Mouse (Mus musculus) stomach, postnatal 0 days (tissue): ENCODE measurements around the gene Zbtb42.

Source experiments
- CTCF ChIP-seq: IDR thresholded peaks from 2 replicates; pipeline ENCODE4 v1.5.1; 2016; ENCODE audit warnings: antibody characterized with exemption, low read depth, mild to moderate bottlenecking, moderate library complexity
- EP300 ChIP-seq: optimal IDR thresholded peaks from 2 replicates; pipeline ENCODE3; 2016; ENCODE audit warnings: antibody characterized with exemption

DNA sequence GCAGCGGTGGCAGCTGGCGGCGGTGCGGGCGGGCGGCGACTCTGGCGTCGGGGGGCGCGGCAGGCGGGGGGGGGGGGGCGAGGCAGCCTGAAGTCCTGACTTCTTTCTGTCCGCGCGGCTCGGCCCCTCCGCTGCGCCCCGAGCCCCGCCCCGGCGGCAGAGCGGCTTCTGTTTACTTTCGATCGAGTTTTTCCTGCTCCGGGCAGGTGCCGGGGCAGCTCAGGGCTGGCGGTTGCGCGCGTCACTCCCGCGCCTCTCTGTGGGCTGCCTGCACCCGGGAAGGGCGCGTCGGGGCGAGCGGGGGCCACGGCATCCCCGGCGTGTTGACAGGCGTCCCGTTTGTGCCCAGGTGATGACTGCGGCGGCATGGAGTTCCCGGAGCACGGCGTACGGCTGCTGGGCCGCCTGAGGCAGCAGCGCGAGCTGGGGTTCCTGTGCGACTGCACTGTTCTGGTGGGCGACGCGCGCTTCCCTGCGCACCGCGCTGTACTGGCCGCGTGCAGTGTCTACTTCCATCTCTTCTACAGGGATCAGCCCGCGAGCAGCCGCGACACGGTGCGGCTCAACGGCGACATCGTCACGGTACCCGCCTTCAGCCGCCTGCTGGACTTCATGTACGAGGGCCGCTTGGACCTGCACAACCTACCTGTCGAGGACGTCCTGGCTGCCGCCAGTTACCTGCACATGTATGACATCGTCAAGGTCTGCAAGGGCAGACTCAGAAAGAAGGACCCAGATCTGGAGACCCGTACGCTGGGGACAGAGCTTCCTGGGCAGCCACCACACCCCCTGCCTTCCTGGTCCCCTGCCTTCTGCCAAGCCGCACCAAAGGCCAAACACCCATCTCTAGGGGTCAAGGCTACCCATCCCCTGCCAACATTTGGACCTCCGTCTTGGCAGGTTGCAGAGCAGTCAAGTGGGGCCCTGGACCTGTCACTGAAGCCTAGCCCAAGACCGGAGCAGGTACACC lies 684 bp downstream of the Zbtb42 start:
- TF ChIP-seq CTCF (no peak), EP300 (no peak)
